Mouse (Mus musculus): ENCODE results near the gene Ube2e2.
"Not testable (repeated sequence)": the region's sequence is repeated elsewhere in the genome, so short reads cannot be mapped to it uniquely, and the experiment has no call there.

The Ube2e2 gene

DNA sequence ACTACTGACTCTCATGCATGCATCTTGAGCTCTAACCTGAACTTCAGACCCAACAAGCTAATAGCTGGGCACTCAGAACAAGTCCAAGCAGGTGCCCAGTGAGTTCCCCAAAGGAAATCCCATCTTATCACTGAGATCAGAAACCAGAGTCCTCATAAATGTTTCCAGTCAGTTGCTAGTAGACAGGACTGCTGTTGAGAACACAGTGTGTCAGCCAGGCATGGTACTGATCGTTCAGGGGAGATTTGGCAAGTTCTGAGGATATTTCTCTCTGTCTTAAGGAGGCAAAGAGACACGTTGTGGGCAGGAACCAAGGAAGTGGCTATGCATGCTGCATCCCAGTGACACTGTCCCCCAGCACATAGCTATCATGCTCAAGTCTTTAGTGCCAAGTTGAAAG is 275.5 kb downstream of the Ube2e2 start:
- no peak for DNase-seq

DNA sequence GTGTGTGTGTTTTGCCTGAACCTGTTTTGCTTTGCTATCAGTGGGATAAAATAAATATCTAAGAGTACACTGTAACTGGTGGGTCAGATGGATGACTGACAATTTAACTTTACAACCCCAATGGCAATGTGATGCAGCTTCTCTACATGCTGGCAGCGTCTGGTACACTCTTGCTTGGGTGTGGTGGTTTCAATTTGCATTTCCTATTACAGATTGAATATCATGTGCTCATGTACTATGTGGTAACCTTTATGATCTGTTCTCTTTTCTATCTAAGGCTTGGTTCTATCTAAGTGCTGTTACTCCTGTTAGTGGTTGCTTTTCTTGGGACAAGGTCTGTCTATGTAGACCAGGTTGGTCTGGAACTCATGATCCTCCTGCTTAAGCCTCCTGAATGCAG is 292.1 kb downstream of the Ube2e2 start:
- DNase-seq: no peak

DNA sequence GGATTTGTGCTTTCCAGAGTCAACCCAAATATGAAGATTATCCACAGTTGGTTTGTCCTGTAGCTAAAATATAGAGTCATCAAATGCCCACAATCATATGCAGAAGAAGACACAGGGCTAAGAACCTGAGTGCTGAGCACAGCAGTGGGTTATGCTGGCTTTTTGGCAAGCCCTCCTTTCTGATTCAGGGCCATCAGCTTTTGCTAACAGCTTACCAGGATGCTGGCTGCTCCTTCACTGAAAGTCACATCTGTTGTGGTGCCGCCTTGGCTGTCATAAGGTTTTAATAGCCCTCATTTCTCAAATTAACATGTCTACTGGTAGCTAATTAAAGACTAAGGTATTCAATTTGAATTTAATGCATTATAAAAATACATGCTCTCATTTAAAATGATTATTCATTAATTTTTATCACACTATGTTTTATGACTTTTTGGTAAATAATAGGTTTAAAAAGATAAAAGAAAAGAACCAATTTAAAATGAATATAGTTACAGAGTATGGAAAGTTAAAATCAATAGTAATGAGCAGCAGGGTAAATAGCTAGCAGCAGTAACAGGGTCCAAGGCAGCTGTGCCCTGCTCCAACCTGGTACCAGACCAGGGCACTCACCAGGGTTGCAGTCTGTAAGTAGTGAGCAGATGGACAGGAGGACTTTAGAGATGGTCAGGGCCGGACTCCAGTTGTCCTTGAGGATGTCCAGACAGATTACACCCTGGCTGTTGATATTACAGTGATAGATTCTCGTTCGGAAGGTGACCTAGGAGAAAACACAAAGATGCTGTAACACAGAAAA is 307.6 kb downstream of the Ube2e2 start:
- DNase-seq: no peak

DNA sequence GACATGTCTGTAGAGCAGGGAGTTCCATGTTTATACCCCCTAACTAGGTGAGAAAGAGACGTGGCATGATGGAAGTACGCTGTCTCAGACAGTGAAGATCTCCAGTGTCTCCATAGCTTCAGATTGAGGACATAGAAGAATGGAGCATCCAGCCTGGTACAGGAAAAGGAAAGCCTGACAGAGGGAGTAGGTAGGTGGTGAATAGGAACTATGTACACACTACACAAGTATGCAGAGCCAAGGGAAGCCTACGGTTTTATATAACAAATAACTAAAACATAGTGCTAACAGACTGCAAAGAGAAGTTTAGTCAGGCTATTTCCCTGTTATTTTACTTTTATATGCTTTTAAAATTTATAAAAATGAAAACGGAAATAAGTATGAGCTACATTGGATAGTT is 312.3 kb downstream of the Ube2e2 start:
- DNase-seq: no peak

DNA sequence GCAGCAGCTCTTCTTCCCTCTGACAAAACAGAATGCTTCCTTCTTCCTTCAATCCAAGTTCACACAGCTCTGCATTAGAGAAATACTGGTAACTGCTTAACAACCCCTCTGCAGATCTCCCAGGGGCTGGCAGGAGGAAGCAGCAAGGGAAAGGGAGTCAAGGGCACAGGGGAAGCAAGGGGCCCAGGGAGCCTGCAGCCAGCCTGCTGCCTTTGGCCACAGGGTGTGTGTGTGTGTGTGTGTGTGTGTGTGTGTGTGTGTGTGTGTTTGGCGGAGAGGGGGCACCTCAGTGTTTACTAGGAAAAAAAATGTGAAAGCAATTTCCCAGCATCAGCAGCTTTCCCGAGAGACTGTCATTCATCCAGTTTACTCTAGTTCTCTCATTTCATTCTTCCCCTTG is 319.3 kb downstream of the Ube2e2 start:
- DNase-seq: no peak

DNA sequence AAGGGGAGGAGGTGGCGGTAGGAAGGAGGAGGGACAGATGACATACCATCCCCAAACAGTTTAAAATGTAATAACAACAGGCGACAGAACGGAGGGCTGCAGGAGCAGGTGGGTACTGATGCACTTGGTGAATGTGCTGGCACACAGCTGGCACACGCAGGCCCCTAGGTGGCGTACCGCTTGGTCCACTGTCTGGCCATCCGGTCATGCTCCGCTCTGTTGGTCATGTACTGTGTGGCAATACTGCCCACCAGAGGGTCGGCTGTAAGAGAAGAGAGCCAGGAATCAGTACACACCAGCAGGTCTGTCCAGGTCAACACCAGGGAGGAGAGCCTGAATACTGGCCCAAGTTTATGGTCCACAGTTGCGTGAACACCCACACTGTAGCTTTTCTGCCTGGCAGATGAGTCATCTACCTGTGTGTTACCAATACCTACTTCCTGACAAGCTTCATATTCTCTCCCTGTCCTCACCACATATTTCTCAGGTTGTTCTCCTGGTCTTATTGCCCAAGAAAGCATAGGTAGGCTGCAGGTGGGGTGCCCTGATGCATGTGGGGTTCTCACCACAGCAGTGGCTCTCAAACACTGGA is 319.8 kb downstream of the Ube2e2 start:
- no peak for DNase-seq

DNA sequence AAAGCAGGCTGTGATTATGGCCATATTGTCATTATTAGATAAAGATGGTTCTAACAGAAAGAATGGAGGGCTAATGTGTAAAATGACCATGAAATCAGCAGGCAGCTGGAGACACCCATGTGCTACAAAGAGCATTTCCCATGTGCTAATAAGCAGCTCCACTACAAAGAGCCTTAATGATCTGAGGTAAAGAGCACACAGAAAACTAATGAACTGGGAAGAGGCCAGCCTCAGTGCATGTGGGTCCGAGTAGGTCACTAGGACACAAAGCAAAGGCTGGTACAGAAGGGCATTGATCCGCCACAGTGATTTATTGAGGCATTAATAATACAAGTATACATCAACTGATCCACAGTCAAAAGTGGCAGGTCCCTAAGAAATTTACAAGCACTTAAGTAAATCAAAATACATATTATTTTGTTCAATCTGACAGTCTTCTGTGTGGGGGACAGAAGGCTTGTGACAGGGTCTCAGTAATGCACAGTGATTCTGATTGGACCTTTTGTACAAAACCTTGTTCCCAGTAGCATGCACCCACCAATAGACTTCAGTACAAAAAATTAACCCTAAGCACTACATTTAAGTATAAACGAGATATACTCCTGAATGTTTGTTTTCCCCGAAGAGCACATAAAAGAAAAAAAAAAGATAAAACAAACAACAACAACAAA is 320.6 kb downstream of the Ube2e2 start:
- DNase-seq: no peak

DNA sequence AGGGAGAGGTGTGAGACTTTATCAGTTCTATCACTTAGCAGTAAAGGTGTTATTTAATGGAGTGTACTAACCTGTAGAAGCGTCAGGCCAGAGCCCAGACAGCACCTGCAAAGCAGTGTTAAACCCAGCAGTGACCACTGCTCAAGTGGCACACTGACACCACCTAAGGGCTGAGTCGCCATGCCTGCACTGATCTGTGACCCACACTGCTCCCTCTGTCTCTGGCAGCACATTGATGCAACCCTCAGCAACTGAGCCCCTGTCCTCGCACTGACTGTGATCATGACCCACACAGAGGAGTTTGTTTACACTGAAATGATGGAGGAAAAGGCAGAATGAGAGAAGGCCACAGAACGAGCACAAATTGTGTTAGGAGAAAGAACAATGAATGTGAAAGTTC is 321.2 kb downstream of the Ube2e2 start:
- no peak for DNase-seq

DNA sequence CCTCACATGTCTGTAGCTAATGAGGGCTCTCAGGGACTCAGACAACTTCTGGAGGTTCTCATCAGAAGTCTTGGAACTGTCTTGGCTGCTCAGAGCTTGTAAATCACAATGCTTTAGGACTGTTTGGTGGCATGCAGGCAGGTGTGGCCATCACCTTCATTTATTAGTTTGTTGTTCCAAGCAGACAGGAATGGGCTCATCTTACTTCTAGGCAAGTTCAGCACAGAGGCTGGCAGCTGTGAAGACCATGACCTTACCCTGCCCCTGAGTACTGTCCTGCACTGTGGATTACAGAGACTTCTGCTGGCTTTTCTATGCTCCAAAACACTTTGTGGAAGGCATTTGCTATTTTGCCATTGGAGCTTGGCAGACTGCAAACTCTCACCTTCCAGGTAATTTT is 324.5 kb downstream of the Ube2e2 start:
- no peak for DNase-seq

DNA sequence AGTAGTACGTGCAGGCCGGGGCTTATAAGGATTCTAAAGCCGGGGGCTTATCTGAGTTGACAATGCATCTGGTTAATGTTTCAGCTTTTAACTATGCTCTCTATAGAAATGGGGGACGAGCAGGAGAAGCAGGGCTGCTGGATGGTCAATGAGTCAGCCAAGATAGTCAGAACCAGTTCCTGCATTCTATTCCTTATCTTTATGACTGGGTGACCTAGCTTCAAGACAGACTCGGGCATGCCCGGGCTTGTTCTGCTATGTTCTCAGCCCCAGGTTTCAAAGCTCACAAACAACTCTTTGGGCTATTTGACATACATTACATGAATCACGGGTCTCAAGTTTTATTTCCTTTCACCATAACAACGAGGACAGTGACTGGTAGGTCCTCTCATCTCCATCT is 329.1 kb downstream of the Ube2e2 start:
- DNase-seq: not testable (repeated sequence)

DNA sequence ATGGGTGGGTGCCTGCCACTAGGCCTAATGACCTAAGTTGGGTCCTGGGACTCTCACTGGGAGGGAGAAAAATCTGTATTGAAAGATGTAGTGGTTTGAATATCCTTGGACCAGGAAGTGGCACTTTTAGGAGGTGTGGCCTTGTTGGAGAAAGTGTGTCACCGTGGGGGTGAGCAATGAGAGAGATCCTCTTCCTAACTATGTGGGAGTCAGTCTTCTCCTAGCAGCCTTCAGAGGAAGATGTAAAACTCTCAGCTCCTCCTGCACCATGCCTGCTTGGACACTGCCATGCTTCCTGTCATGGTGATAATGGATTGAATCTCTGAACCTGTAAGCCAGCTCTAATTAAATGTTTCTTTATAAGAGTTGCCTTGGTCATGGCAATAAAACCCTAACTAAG is 338.8 kb downstream of the Ube2e2 start:
- DNase-seq: no peak

DNA sequence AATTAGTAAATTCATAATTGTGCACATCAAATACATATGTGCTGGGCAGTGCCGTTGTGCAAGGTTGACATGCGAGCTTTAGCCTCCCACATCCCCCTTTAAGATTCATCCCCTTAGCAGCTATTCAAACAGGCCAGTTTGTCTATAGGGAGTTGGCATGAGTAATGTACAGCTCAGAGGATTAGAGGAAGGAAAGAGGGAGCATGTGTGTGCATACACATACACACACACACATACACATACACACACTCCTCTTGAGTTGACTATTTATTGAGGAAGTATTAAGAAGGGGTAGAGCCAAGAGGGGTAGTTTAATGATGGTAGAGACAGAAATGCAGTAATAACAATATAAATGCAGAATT is 339.5 kb downstream of the Ube2e2 start:
- DNase-seq: no peak

DNA sequence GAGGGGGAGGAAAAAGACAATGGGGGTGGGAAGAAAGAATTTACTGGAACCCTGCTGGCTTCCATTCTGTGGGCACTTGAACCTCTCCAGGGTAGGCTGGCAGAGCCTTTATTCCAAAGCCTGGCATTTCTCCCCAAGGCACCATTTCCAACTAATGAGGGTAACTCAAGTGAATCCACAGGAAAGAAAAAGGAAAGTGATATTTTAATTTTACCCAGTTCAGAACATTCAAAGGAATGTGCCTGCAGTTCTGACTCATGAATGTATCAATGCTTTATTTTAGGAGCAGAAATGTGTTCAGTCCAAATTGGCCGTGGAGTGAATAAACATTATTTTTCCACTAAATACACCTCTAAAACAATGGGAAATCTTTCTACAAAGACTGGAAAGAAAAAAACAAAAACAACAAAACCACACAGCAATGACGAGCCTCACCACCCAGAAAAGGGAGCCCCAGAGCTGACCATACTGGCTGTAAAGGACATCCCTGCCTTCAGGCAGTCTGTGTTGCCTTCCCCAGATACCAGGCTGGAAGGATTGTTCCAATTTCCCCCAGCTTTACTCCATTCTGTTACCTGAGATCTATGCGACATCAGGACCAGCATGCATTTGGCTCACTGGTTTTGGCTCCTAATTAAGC is 340.0 kb downstream of the Ube2e2 start:
- no peak for DNase-seq

DNA sequence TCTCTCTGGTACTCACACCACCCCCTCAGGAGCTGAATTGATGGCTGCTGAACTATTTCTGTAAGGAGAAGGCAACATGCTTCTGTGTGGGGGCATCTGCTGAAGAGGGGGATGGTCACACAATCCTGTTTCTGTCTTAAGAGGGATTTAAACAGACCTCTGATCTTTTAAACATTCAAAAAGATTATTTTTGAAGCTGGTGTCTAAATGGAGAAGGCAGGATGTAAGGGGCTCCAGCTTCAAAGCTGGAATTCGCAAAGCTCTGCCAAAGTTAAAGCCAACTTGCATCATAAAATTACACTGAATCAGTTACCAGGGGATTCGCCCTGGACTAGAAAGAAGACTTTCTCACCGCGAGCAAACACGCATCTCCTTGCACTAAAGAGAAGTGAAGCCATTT is 346.5 kb downstream of the Ube2e2 start:
- DNase-seq: no peak

DNA sequence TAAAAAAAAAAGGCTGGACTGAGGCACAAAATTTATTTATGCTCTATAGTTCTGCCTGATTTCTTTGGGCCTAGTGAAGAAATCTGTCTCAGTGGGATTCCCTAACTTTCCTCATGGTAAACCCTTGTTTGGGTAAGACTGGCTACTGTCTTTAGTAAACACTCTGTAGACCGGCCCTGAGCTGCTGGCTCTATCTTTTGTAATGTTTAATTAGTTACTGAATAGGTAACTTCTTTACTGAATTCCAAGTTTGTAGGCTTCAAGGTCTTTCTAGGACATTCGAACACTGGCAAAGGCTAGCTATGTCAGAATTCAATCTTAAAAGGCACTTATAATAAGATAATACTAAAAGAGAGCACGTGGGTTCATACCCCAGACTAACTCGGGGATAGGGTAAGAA is 355.0 kb downstream of the Ube2e2 start:
- DNase-seq: peak; percentile 29 to 40

DNA sequence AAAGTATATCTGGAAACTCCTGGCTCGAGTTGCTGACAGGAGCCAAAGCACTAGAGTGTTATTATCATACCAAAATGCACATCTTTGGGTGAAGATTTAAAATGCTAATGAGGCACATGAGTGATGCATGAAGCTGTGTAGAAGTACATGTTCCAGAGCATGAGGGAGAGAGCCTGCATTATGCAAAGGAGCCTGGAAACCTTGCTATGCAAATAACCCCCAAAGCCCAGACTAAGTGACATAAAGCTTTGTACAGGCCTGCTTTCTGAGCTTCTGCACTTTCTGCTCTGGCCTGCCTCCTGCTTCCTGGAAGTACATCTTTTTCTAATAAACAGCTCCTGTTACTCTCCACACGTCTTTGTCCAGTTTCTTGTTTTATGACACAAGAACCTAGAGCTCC is 363.2 kb downstream of the Ube2e2 start:
- DNase-seq: no peak

DNA sequence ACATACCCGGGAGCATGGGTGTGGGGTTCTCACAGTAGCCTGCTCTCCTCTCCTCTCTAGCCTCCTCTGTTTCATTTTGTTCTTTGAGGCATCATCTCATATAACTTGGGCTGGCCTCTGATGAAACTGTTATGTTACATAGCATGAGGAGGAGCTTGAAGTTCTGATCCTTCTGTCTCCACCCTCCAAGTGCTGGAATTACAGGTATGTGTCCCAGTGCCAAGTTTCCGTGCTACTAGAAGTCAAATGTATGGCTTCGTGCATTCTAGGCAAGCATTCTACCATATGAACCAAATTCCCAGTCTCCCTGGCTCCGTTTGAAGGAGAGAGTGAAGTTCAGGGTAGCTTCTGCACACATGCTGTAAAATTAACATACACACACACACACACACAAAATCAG is 363.6 kb downstream of the Ube2e2 start:
- no peak for DNase-seq
